Mouse (Mus musculus): Measurements from ENCODE around the gene Ift140. TPM values are rescaled to one million over a fixed set of nuclear protein-coding genes. Genes with fewer than 3 reads are reported as not detected.

Gene Ift140
- polyA plus RNA-seq (2016; fragmentation: Nextera tagmentation; extraction: Ambion mirVana), result 26.2 and 26.5 TPM in 2 replicates

DNA sequence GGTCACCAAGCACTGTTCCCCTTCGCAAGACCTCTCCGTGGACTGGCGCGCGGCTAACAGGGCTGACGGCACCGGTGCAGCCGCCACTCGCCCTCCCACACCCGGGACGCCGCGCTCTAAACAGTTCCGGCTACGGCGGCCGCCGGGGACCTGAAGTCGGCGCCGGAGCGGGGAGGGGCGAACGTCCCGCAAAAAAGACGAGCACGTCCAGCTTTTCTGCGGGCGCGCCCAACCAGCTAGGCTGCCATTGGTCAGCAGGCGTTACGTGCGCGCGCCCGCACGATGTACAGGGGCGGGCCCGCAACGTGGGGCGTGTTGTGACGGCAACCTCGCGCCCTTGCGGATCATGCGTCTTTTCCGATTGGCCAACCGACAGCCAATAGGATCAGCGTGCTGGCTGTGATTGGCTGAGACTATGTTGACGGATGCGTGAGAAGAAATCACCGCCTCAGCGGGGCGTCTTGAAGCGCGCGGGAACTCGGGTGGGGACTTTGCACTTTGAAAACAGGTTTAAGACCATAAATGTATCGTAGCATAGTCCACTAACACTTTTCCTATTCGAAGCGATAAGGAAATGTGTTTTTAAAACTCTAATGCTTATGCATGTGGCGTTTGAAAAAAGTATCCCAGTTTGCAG, at the start of gene Ift140, which contains the start of gene Cramp1l:
TSS of gene Ift140 (plus strand) at position 431 of the 637 bp plus-strand sequence.
TSS of gene Cramp1l (minus strand) at position 134 of the 637 bp plus-strand sequence.
- H3K36me3 ChIP-seq, result peaks cover 34% of the 10 kb centered on the region
- peak; percentile 98 for ATAC-seq (ENCODE audit: insufficient number of reproducible peaks, insufficient read depth, low FRiP score, low TSS enrichment, low read depth)
- H3K9ac ChIP-seq (replicated peaks), result peak within 1 kb of the TSS; percentile 98
- under 1% methylated on average over 60 of the region's 62 CpGs for WGBS
- no peaks in the 10 kb centered on the region for H3K9me3 ChIP-seq
- H3K4me1 ChIP-seq (replicated peaks), result peaks cover 20% of the 10 kb centered on the region
- H3K27me3 ChIP-seq, result no peaks in the 10 kb centered on the region
- H3K4me3 ChIP-seq (replicated peaks), result peak within 1 kb of the TSS; percentile 100
- peak within 1 kb of the TSS; percentile 95 for H3K4me2 ChIP-seq
- peak within 1 kb of the TSS; percentile 87 for H3K27ac ChIP-seq

- WGBS, result 94% methylated on average over 6 of the region's 6 CpGs
- peaks cover 96% of the 10 kb centered on the region for H3K36me3 ChIP-seq
- no peak for ATAC-seq (ENCODE audit: insufficient number of reproducible peaks, insufficient read depth, low FRiP score, low TSS enrichment, low read depth)
These were observed 28.7 kb upstream of the Ift140 start for GRCm38 (mm10) chr17:24987221-24987620.

DNA sequence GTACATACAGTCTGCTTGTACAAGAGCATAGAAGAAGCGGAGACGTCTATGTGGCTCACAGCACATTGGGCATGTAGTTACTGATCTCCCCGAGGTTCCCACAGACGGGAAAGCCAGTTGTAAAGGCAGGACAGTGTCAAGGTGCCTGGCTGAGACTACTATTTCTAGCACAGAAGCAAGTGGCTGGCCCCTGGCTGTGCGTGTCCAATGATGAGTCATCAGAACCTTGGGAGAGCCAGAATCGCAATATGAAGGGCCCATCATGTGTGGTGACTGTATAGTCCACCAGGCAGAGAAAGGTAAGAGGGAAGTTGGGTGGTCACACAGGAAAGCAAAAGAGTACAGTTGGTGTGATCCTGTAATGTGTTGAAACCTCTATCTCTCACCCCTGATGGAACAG, 21.2 kb upstream of the Ift140 start:
- Histone ChIP-seq H3K36me3 (peaks cover 98% of the 10 kb centered on the region), H3K4me3 (replicated peaks) (no peak overlapping the region), H3K9ac (replicated peaks) (no peak overlapping the region), H3K4me1 (replicated peaks) (no peaks in the 10 kb centered on the region), H3K27me3 (no peaks in the 10 kb centered on the region), H3K4me2 (no peak overlapping the region), H3K27ac (no peak overlapping the region), H3K9me3 (no peaks in the 10 kb centered on the region)
- 93% methylated on average over 6 of the region's 6 CpGs for WGBS
- ATAC-seq (ENCODE audit: insufficient number of reproducible peaks, insufficient read depth, low FRiP score, low TSS enrichment, low read depth), result no peak

More at GRCm38 (mm10) chr17:24987221-24987620, 28.7 kb upstream of the Ift140 start:
- Histone ChIP-seq H3K4me1 (replicated peaks) (no peaks in the 10 kb centered on the region), H3K27ac (no peak overlapping the region), H3K9me3 (no peaks in the 10 kb centered on the region), H3K4me3 (replicated peaks) (no peak overlapping the region), H3K4me2 (no peak overlapping the region), H3K27me3 (no peaks in the 10 kb centered on the region), H3K9ac (replicated peaks) (no peak overlapping the region)

GRCm38 (mm10) chr17:25005102-25005501, 10.8 kb upstream of the Ift140 start:
- Histone ChIP-seq H3K4me1 (replicated peaks) (no peaks in the 10 kb centered on the region), H3K9ac (replicated peaks) (no peak overlapping the region), H3K4me3 (replicated peaks) (no peak overlapping the region), H3K27me3 (no peaks in the 10 kb centered on the region), H3K9me3 (no peaks in the 10 kb centered on the region), H3K4me2 (no peak overlapping the region), H3K27ac (no peak overlapping the region), H3K36me3 (peaks cover 90% of the 10 kb centered on the region)
- ATAC-seq (ENCODE audit: insufficient number of reproducible peaks, insufficient read depth, low FRiP score, low TSS enrichment, low read depth), result no peak
- 97% methylated on average over 3 of the region's 3 CpGs for WGBS

- Histone ChIP-seq H3K4me1 (replicated peaks) (peaks cover 5% of the 10 kb centered on the region), H3K4me2 (no peak overlapping the region), H3K36me3 (peaks cover 90% of the 10 kb centered on the region), H3K27me3 (no peaks in the 10 kb centered on the region), H3K4me3 (replicated peaks) (no peak overlapping the region), H3K27ac (no peak overlapping the region), H3K9me3 (no peaks in the 10 kb centered on the region), H3K9ac (replicated peaks) (no peak overlapping the region)
- no peak for ATAC-seq (ENCODE audit: insufficient number of reproducible peaks, insufficient read depth, low FRiP score, low TSS enrichment, low read depth)
These were observed 8.4 kb upstream of the Ift140 start for GRCm38 (mm10) chr17:25007480-25007879.

DNA sequence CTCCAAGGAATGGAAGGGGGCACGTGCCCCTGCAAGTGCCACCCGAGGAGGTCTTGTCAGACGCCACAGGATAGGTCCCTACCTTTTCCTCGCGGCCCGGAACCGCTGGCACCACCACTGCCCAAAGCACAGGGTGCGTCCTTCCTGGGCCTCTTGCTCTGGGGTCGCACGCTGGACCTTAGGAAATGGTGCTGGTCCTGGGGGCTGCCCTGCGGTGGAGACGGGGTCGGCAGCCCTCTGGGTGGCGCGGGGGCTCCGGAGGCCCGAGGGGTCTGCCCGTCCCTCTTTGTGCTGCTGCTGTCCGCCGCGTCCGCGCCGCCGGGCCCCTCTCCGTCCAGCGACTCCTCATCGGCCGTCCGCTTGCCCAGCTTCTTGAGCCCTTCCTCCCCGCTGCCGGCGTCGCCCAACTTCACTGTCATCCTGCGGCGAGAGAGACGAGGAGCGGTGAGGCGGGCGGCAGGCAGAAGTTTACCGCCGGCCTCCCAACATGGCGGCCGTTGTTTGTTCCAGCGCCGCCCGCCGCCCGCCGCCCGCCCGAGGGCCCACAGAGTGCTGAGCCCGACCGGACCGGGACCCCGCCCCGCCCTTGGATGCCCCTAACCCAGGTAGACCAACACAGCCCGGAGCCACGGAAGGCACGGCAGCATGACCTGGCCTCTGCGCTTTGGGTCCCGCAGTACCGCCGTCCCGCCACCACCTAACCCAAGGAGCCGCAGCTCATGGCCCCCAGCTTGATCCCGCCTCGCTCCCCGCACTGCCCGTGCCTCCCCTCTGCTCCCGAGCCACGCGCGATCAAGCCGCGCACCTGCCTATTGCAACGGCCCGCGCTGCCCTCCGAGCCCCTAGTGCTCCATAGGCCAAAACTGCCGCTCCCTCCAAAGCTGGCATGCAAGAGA, 2.0 kb upstream of the Ift140 start:
- no peaks in the 10 kb centered on the region for H3K27me3 ChIP-seq
- H3K9ac ChIP-seq (replicated peaks), result peak overlapping the region; percentile 98
- no peaks in the 10 kb centered on the region for H3K9me3 ChIP-seq
- H3K4me2 ChIP-seq, result peak overlapping the region; percentile 95
- no peak for ATAC-seq (ENCODE audit: insufficient number of reproducible peaks, insufficient read depth, low FRiP score, low TSS enrichment, low read depth)
- H3K4me1 ChIP-seq (replicated peaks), result peaks cover 20% of the 10 kb centered on the region
- peak overlapping the region; percentile 100 for H3K4me3 ChIP-seq (replicated peaks)
- WGBS, result under 1% methylated on average over 81 of the region's 81 CpGs
- peak overlapping the region; percentile 92 for H3K27ac ChIP-seq
- H3K36me3 ChIP-seq, result peaks cover 36% of the 10 kb centered on the region

- peaks cover 20% of the 10 kb centered on the region for H3K4me1 ChIP-seq (replicated peaks)
- whole genome bisulfite sequencing, result under 1% methylated on average over 39 of the region's 39 CpGs
- H3K4me2 ChIP-seq, result peak overlapping the region; percentile 95
- H3K9me3 ChIP-seq, result no peaks in the 10 kb centered on the region
- H3K27me3 ChIP-seq, result no peaks in the 10 kb centered on the region
- H3K27ac ChIP-seq, result peak overlapping the region; percentile 83
- H3K36me3 ChIP-seq, result peaks cover 38% of the 10 kb centered on the region
- peak overlapping the region; percentile 100 for H3K4me3 ChIP-seq (replicated peaks)
- peak overlapping the region; percentile 98 for H3K9ac ChIP-seq (replicated peaks)
- no peak for ATAC-seq (ENCODE audit: insufficient number of reproducible peaks, insufficient read depth, low FRiP score, low TSS enrichment, low read depth)
These were observed 879 bp upstream of the Ift140 start for GRCm38 (mm10) chr17:25014841-25015570.

- Histone ChIP-seq H3K36me3 (peaks cover 29% of the 10 kb centered on the region), H3K27me3 (no peaks in the 10 kb centered on the region), H3K4me3 (replicated peaks) (peak overlapping the region; percentile 100), H3K9me3 (no peaks in the 10 kb centered on the region), H3K9ac (replicated peaks) (peak overlapping the region; percentile 75), H3K4me1 (replicated peaks) (peaks cover 20% of the 10 kb centered on the region), H3K27ac (peak overlapping the region; percentile 87), H3K4me2 (peak overlapping the region; percentile 95)
- WGBS, result 0% methylated on average over 55 of the region's 55 CpGs
- peak; percentile 89 for ATAC-seq (ENCODE audit: insufficient number of reproducible peaks, insufficient read depth, low FRiP score, low TSS enrichment, low read depth)
These were observed 627 bp downstream of the Ift140 start for GRCm38 (mm10) chr17:25016292-25017132.

GRCm38 (mm10) chr17:25036183-25036582, 20.3 kb downstream of the Ift140 start:
- H3K27ac ChIP-seq, result no peak overlapping the region
- ATAC-seq (ENCODE audit: insufficient number of reproducible peaks, insufficient read depth, low FRiP score, low TSS enrichment, low read depth), result no peak
- H3K9ac ChIP-seq (replicated peaks), result no peak overlapping the region
- no peaks in the 10 kb centered on the region for H3K9me3 ChIP-seq
- H3K4me2 ChIP-seq, result no peak overlapping the region
- WGBS, result 66% methylated on average over 4 of the region's 4 CpGs
- no peaks in the 10 kb centered on the region for H3K4me1 ChIP-seq (replicated peaks)
- no peaks in the 10 kb centered on the region for H3K27me3 ChIP-seq
- peaks cover 72% of the 10 kb centered on the region for H3K36me3 ChIP-seq
- H3K4me3 ChIP-seq (replicated peaks), result no peak overlapping the region

GRCm38 (mm10) chr17:25044879-25045278, 29.0 kb downstream of the Ift140 start:
- Histone ChIP-seq H3K4me2 (no peak overlapping the region), H3K36me3 (peaks cover 40% of the 10 kb centered on the region), H3K27me3 (no peaks in the 10 kb centered on the region), H3K9me3 (no peaks in the 10 kb centered on the region), H3K4me3 (replicated peaks) (no peak overlapping the region), H3K4me1 (replicated peaks) (no peaks in the 10 kb centered on the region), H3K9ac (replicated peaks) (no peak overlapping the region), H3K27ac (no peak overlapping the region)
- no peak for ATAC-seq (ENCODE audit: insufficient number of reproducible peaks, insufficient read depth, low FRiP score, low TSS enrichment, low read depth)
- 65% methylated on average over 7 of the region's 7 CpGs for WGBS

Measured in limb, embryonic 12.5 days (tissue).